Mouse (Mus musculus) central nervous system, embryonic 14 days (tissue): Measurements from ENCODE around the gene Wars2. TPM values are rescaled to one million over a fixed set of nuclear protein-coding genes. Genes with fewer than 3 reads are reported as not detected.

Experiments
- polyA plus RNA-seq: library from polyadenylated mRNA; depleted of rRNA; stranded (reverse); fragments of >200 nt; gene quantifications from 2 replicates; pipeline ENCODE4 v1.2.3, GENCODE M21; 2012; rRNA removed

Wars2 gene
- 5.2 and 6.0 TPM in 2 replicates for polyA plus RNA-seq

GRCm38 (mm10) chr3:99140940-99141854, at the start of gene Wars2:
TSS of gene Wars2 (plus strand) at chr3:99141068.

GRCm38 (mm10) chr3:99240213-99240720, 99.4 kb downstream of the Wars2 start, which contains the start of gene Tbx15:
TSS of gene Tbx15 (plus strand) at chr3:99240381.

Other genes with a start within 250 kb of the Wars2 start
- not detected in 2 replicates for gene Hao2, start 247.8 kb upstream of the Wars2 start, polyA plus RNA-seq
- 2.6 and 11.8 TPM in 2 replicates for gene Tbx15, start 99.3 kb downstream of the Wars2 start, polyA plus RNA-seq